Mouse (Mus musculus) lung, adult 2 months (tissue): ENCODE measurements around the gene Atg7.

Source experiments
- CTCF ChIP-seq: fragments of 200-500 bp; IDR thresholded peaks from 2 replicates; pipeline ENCODE4 v1.5.1; 2011; ENCODE audit warnings: mild to moderate bottlenecking, low read length, control low read depth; ENCODE audit not compliant: insufficient read depth
- POLR2A ChIP-seq: fragments of 200-500 bp; IDR thresholded peaks from 2 replicates; pipeline ENCODE4 v1.6.1; 2011; ENCODE audit warnings: low read depth, mild to moderate bottlenecking, control low read depth, low read length, borderline replicate concordance; ENCODE audit errors: extremely low read depth

GRCm38 (mm10) chr6:114725147-114725575 is 82.3 kb downstream of the Atg7 start:
- TF ChIP-seq POLR2A (no peak), CTCF (no peak)
